In genomic region chr13:5978615-5979014, GRCm38 (mm10) we compare ENCODE assay signal across 33 mouse cellular contexts.
DNase-seq lines count a peak whose midpoint lies in the region; ATAC-seq and TF ChIP-seq lines count a peak whose summit lies in the region.
"Had no signal": no experiment of that assay in that cellular context is flagged by ENCODE, and none has a peak within 500 bp of the region (broad histone marks: within the 10 kb centered on the region; RNA-seq: fewer than 3 reads in every experiment).

No protein-coding gene starts in this region.

- no peaks in the 10 kb centered on the region for H3K27me3 ChIP-seq in intestine, embryonic 15.5 days (replicated peaks)
- H3K27me3 ChIP-seq in intestine, postnatal 0 days (replicated peaks; ENCODE audit: control insufficient read depth, insufficient read depth, low read length) = no peaks in the 10 kb centered on the region
- H3K27me3 ChIP-seq: embryonic facial prominence, embryonic 12.5 days; hindbrain, embryonic 15.5 days; lung, embryonic 15.5 days; megakaryocyte, embryonic 14.5 days; midbrain, embryonic 15.5 days; neural tube, embryonic 15.5 days; Patski had no signal

- H3K27ac ChIP-seq in intestine, embryonic 15.5 days = no peak overlapping the region
- H3K27ac ChIP-seq in intestine, postnatal 0 days (ENCODE audit: low read depth, low read length) = no peak overlapping the region
- H3K27ac ChIP-seq: embryonic facial prominence, embryonic 12.5 days; forebrain, embryonic 10.5 days; hindbrain, embryonic 10.5 days; hindbrain, embryonic 15.5 days; liver, embryonic 14.5 days; lung, embryonic 15.5 days; midbrain, embryonic 15.5 days; neural tube, embryonic 15.5 days had no signal

- H3K4me3 ChIP-seq in intestine, embryonic 15.5 days (replicated peaks) = no peak overlapping the region
- no peak overlapping the region for H3K4me3 ChIP-seq in intestine, postnatal 0 days (ENCODE audit: low read depth, low read length)
- H3K4me3 ChIP-seq: embryonic facial prominence, embryonic 12.5 days; forebrain, embryonic 10.5 days; hindbrain, embryonic 10.5 days; hindbrain, embryonic 15.5 days; lung, embryonic 15.5 days; megakaryocyte, embryonic 14.5 days; midbrain, embryonic 15.5 days; neural tube, embryonic 15.5 days had no signal

- DNase-seq in lung, postnatal 10 days = peak; percentile 46
- no peak for DNase-seq in lung, adult 18-20 months
- peak; percentile 65 for DNase-seq in NIH3T3 (ENCODE audit: low read depth)
- peak; percentile 24 for DNase-seq in retina, embryonic 14.5 days (ENCODE audit: low spot score)
- DNase-seq in right cerebral cortex, postnatal 14 days = no peak
- DNase-seq in layer of hippocampus, adult 9-10 months (ENCODE audit: low spot score) = no peak
- DNase-seq: adrenal gland, postnatal 36 days; B cell, adult 2 months; cerebellum, adult 8-10 months; cerebellum, postnatal 25 days; gastrocnemius, postnatal 10 days; heart, postnatal 14 days; layer of hippocampus, adult 9-11 months; liver; lung, postnatal 36 days; right cerebral cortex, adult 18-20 months; right cerebral cortex, postnatal 4 days; thymus, adult 2 months; thymus, postnatal 36 days had no signal

- 33% methylated on average over 1 of the region's 1 CpGs for WGBS in intestine, embryonic 15.5 days
- 58% methylated on average over 1 of the region's 1 CpGs for WGBS in intestine, postnatal 0 days

- no peaks in the 10 kb centered on the region for H3K36me3 ChIP-seq in intestine, embryonic 15.5 days
- H3K36me3 ChIP-seq in intestine, postnatal 0 days (ENCODE audit: control insufficient read depth, insufficient read depth) = no peaks in the 10 kb centered on the region
- H3K36me3 ChIP-seq: embryonic facial prominence, embryonic 12.5 days; forebrain, embryonic 10.5 days; hindbrain, embryonic 10.5 days; hindbrain, embryonic 15.5 days; lung, embryonic 15.5 days; midbrain, embryonic 15.5 days; neural tube, embryonic 15.5 days had no signal

- H3K9me3 ChIP-seq in intestine, embryonic 15.5 days = no peaks in the 10 kb centered on the region
- no peaks in the 10 kb centered on the region for H3K9me3 ChIP-seq in intestine, postnatal 0 days (ENCODE audit: control insufficient read depth)
- H3K9me3 ChIP-seq: embryonic facial prominence, embryonic 12.5 days; forebrain, embryonic 10.5 days; hindbrain, embryonic 10.5 days; hindbrain, embryonic 15.5 days; lung, embryonic 15.5 days; megakaryocyte, embryonic 14.5 days; midbrain, embryonic 15.5 days; neural tube, embryonic 15.5 days had no signal

- TF ChIP-seq CTCF in intestine, postnatal 0 days (IDR thresholded peaks at IDR 0.05; ENCODE audit: low read depth) = no peak

- no peak overlapping the region for H3K9ac ChIP-seq in intestine, embryonic 15.5 days
- no peak overlapping the region for H3K9ac ChIP-seq in intestine, postnatal 0 days (ENCODE audit: low read depth, low read length)
- H3K9ac ChIP-seq: embryonic facial prominence, embryonic 12.5 days; hindbrain, embryonic 15.5 days; liver, embryonic 14.5 days; lung, embryonic 15.5 days; midbrain, embryonic 15.5 days; neural tube, embryonic 15.5 days had no signal

- 0 out of 2 replicates have a peak, but pooled peaks have one; percentile 56 for ATAC-seq in intestine, embryonic 15.5 days
- no peak for ATAC-seq in intestine, postnatal 0 days
- ATAC-seq: forebrain, embryonic 16.5 days; inflammation-experienced regulatory T-cells, adult 6 months; midbrain, embryonic 15.5 days; Patski had no signal

- H3K4me1 ChIP-seq in intestine, embryonic 15.5 days (replicated peaks) = no peaks in the 10 kb centered on the region
- no peaks in the 10 kb centered on the region for H3K4me1 ChIP-seq in intestine, postnatal 0 days (replicated peaks; ENCODE audit: control insufficient read depth, insufficient read depth, low read length)
- H3K4me1 ChIP-seq: embryonic facial prominence, embryonic 12.5 days; forebrain, embryonic 10.5 days; hindbrain, embryonic 15.5 days; lung, embryonic 15.5 days; megakaryocyte, embryonic 14.5 days; midbrain, embryonic 15.5 days; neural tube, embryonic 15.5 days had no signal

- H3K4me2 ChIP-seq in intestine, embryonic 15.5 days (replicated peaks) = no peak overlapping the region
- H3K4me2 ChIP-seq in intestine, postnatal 0 days (replicated peaks; ENCODE audit: low read depth) = no peak overlapping the region
- H3K4me2 ChIP-seq: embryonic facial prominence, embryonic 12.5 days; hindbrain, embryonic 15.5 days; lung, embryonic 15.5 days; midbrain, embryonic 15.5 days; neural tube, embryonic 15.5 days had no signal

Comparison
In these comparisons a context has a peak if more than half of its experiments do, and no peak if none do; other contexts are left out.
1. DNase-seq: peak in lung, postnatal 10 days (single experiment), NIH3T3 (single experiment) and retina, embryonic 14.5 days (single experiment); none in lung, adult 18-20 months (0 of 2), right cerebral cortex, postnatal 14 days (single experiment) and layer of hippocampus, adult 9-10 months (single experiment).